Mouse (Mus musculus) forebrain, embryonic 12.5 days (tissue): ENCODE measurements around the gene Gbp2b. TPM values are rescaled to one million over a fixed set of nuclear protein-coding genes. Genes with fewer than 3 reads are reported as not detected.
A peak's percentile ranks its signal among the peaks of the same experiment; 100 is the strongest.

Experiments
- ATAC-seq: fragments of 200-750 bp; cut with Nextera tagmentation; 2 replicates; pipeline ENCODE4 v1.8.0; 2017; ENCODE audit warnings: moderate TSS enrichment; ENCODE audit not compliant: low FRiP score
- H3K27ac ChIP-seq: fragments of 300-500 bp; sonication (generic); 2 replicates; pipeline ENCODE4 v1.5.1; 2016; ENCODE audit warnings: mild to moderate bottlenecking
- H3K27me3 ChIP-seq: fragments of 300-500 bp; sonication (generic); 2 replicates; pipeline ENCODE4 v1.6.1; 2016; ENCODE audit warnings: mild to moderate bottlenecking
- H3K36me3 ChIP-seq: fragments of 300-500 bp; sonication (generic); replicated peaks from 2 replicates; pipeline ENCODE4 v1.6.1; 2016; ENCODE audit warnings: mild to moderate bottlenecking
- H3K4me1 ChIP-seq: fragments of 300-500 bp; sonication (generic); 2 replicates; pipeline ENCODE4 v1.6.1; 2016
- H3K4me2 ChIP-seq: fragments of 300-500 bp; sonication (generic); 2 replicates; pipeline ENCODE4 v1.6.1; 2016; ENCODE audit warnings: mild to moderate bottlenecking, moderate library complexity
- H3K4me3 ChIP-seq: fragments of 300-500 bp; sonication (generic); replicated peaks from 2 replicates; pipeline ENCODE4 v1.5.1; 2016; ENCODE audit warnings: mild to moderate bottlenecking
- H3K9ac ChIP-seq: fragments of 300-500 bp; sonication (generic); 2 replicates; pipeline ENCODE4 v1.6.1; 2016; ENCODE audit warnings: mild to moderate bottlenecking
- H3K9me3 ChIP-seq: fragments of 300-500 bp; sonication (generic); 2 replicates; pipeline ENCODE4 v1.6.1; 2016
- WGBS: fragments of 180-500 bp; shearing (Covaris S2); methylation state at CpG from one replicate; pipeline ENCODE4 v1.1.7; 2016; 5-methylcytosine and 5-hydroxymethylcytosine counted together
- polyA plus RNA-seq: library from polyadenylated mRNA; unstranded; fragments of >200 nt; fragmentation: Nextera tagmentation; extraction: Ambion mirVana; gene quantifications from 2 replicates; pipeline ENCODE4 v1.2.1, GENCODE M21; 2016

The Gbp2b gene
- polyA plus RNA-seq, 1 experiment from 2014 or later = not detected

DNA sequence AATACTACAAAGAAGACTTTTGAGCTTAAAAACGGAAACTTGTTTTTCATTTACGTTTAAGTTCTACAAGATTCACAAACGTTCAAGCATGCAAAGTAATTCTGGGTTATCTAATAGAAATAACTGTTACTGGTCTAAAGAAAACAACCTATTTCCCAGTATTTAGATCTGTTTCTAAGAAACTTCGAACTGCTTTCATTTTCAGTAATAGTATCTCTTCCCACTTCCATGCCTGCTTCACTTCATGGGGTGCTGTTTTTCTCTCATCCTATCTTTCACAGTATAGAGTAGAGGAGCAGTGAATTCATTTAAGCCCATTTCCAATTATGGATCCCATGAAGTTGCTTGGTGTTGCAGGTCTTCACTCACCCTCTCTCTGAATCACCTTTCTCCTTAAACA is 16.3 kb upstream of the Gbp2b start:
- H3K36me3 ChIP-seq = no peaks in the 10 kb centered on the region
- no peaks in the 10 kb centered on the region for H3K9me3 ChIP-seq
- no peak overlapping the region for H3K4me2 ChIP-seq
- no peaks in the 10 kb centered on the region for H3K4me1 ChIP-seq
- no peak for ATAC-seq
- no peaks in the 10 kb centered on the region for H3K27me3 ChIP-seq
- 89% methylated on average over 4 of the region's 4 CpGs for WGBS
- no peak overlapping the region for H3K9ac ChIP-seq
- no peak overlapping the region for H3K27ac ChIP-seq
- no peak overlapping the region for H3K4me3 ChIP-seq

DNA sequence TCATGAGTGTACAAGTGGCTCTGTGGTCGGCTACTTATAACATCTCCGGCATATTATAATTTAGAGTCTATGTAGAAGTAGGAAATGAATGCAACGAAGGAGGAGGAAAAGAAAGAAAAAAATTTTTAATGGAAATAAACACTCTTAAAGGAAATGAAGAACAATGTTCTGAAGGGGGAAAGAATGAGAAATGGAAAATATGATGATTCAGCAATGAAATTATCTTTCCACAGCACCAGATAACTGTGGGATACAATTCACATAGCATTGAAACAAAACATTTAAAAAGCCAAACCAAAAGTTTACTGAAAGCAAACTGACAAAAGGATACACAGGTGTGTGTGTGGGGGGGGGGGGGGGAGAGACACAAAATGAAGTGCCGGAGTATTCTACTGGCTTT is 11.6 kb upstream of the Gbp2b start:
- Histone ChIP-seq H3K27me3 (no peaks in the 10 kb centered on the region), H3K9me3 (no peaks in the 10 kb centered on the region), H3K9ac (no peak overlapping the region), H3K36me3 (no peaks in the 10 kb centered on the region), H3K4me2 (no peak overlapping the region), H3K4me3 (no peak overlapping the region), H3K4me1 (no peaks in the 10 kb centered on the region), H3K27ac (no peak overlapping the region)
- 90% methylated on average over 4 of the region's 4 CpGs for WGBS
- ATAC-seq = no peak

DNA sequence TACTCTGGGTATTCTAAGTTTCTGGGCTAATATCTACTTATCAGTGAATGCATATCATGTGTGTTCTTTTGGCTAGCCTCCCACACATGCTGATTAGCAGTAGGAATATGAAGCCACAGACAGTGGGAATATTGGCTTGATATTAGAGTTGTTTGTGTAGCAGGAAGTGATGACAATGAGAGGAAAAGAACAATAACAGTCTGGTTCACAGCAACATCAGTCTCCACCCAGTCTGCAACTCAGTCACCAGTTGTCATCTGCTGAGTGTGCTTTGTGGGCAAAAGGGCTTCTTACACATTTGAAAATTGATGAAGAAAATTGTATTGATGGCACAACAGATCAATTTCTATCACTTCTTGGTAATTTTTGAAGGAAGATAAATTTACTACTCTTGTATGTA is 7.3 kb upstream of the Gbp2b start:
- Histone ChIP-seq H3K9ac (no peak overlapping the region), H3K36me3 (no peaks in the 10 kb centered on the region), H3K4me3 (no peak overlapping the region), H3K4me2 (no peak overlapping the region), H3K27ac (no peak overlapping the region), H3K9me3 (no peaks in the 10 kb centered on the region), H3K27me3 (no peaks in the 10 kb centered on the region), H3K4me1 (no peaks in the 10 kb centered on the region)
- no peak for ATAC-seq

DNA sequence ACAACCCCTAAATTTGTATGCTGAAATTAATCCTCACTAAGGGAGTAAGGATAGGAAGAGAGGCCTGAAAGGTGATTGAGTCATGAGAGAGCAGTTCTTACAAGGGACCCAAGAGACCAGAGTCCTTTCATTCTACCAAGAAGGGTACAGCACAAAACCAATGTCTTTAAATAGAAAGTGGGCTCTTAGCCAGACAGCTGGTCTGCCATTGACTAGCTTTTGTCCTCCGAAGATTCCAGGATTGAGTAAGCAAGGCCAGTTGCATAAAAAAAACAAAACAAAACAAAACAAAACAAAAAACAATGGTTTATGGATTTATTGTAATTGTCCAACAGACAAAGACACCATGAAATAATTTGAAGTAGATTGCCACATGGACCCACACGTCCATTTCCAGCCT is 5.8 kb upstream of the Gbp2b start:
- no peaks in the 10 kb centered on the region for H3K4me1 ChIP-seq
- H3K9ac ChIP-seq = no peak overlapping the region
- WGBS = 75% methylated on average over 2 of the region's 2 CpGs
- no peaks in the 10 kb centered on the region for H3K27me3 ChIP-seq
- no peak for ATAC-seq
- H3K9me3 ChIP-seq = no peaks in the 10 kb centered on the region
- H3K4me3 ChIP-seq = no peak overlapping the region
- no peaks in the 10 kb centered on the region for H3K36me3 ChIP-seq
- H3K4me2 ChIP-seq = no peak overlapping the region
- H3K27ac ChIP-seq = no peak overlapping the region

DNA sequence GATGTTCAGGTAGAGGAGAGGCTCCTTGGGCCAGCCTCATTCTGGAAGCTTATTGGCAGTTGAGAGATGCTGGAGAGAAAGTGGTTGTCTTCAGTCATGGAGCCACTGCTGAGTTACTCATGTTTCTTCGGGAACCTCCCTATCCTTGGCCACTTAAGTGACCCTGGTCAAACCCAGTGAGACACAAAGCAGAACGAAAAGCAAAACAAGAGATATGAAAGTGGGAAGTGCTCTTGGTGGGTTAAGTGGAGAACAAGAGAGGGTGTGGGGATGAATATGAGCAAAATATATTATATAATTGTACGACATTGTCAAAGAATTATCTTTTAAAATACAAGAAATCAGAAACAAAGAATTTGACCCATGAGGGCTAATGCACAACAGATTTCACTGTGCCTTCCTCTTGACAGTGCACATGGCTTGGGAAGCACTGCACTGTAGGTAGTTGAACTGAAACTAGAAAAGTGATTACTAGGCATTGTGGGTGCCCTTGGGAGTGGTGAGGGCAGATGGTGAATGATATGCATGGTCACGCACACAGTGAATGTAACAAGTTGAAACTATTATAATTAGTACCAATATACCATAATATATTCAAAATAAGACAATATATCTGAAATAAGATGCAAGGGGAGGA is 4.1 kb upstream of the Gbp2b start:
- no peak overlapping the region for H3K9ac ChIP-seq
- H3K4me2 ChIP-seq = no peak overlapping the region
- H3K9me3 ChIP-seq = no peaks in the 10 kb centered on the region
- H3K27me3 ChIP-seq = no peaks in the 10 kb centered on the region
- H3K4me1 ChIP-seq = no peaks in the 10 kb centered on the region
- WGBS = 87% methylated on average over 4 of the region's 4 CpGs
- H3K4me3 ChIP-seq = no peak overlapping the region
- H3K36me3 ChIP-seq = no peaks in the 10 kb centered on the region
- H3K27ac ChIP-seq = no peak overlapping the region
- ATAC-seq = no peak

DNA sequence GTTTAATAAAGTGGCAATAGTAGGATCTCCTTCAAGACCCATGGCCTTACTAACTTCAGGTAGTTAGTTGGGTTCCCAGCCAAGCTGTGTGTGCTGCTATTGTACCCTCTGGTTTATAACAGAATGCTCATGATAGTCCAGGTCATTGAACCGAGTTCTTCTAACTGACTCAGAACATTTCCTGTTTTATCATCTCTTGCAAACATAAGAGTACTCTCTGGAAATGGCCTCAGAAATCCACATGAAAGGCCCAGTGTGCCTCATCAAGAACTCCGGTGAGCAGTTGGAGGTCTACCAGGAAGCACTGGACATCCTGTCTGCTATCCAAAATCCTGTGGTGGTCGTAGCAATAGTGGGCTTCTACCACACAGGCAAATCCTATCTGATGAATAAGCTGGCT is 3.3 kb downstream of the Gbp2b start:
- Histone ChIP-seq H3K4me3 (no peak overlapping the region), H3K27ac (no peak overlapping the region), H3K4me1 (no peaks in the 10 kb centered on the region), H3K36me3 (no peaks in the 10 kb centered on the region), H3K9me3 (no peaks in the 10 kb centered on the region), H3K4me2 (no peak overlapping the region), H3K27me3 (no peaks in the 10 kb centered on the region), H3K9ac (no peak overlapping the region)
- ATAC-seq = no peak
- 88% methylated on average over 3 of the region's 3 CpGs for WGBS

DNA sequence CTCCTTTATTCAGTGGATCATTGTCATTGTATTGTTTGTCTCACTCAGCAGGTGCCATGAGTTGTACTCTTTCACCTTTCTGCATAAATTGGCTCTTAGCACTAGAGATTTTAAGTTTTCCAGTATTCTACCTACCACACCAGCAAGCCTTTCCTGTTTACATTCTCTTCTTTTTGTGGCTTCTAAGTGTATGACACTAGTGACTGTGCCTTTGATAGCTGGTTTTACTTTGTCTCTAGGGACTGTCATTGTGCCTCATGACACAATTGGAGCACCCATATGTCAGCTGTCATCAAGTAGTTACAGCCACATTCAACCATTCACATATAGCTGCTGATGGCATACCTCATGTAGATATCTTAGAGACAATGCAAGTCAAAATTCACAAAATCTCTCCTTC is 7.0 kb downstream of the Gbp2b start:
- no peak overlapping the region for H3K4me2 ChIP-seq
- H3K9me3 ChIP-seq = no peaks in the 10 kb centered on the region
- no peak for ATAC-seq
- H3K4me1 ChIP-seq = no peaks in the 10 kb centered on the region
- H3K27me3 ChIP-seq = no peaks in the 10 kb centered on the region
- no peak overlapping the region for H3K4me3 ChIP-seq
- H3K27ac ChIP-seq = no peak overlapping the region
- no peak overlapping the region for H3K9ac ChIP-seq
- H3K36me3 ChIP-seq = no peaks in the 10 kb centered on the region

DNA sequence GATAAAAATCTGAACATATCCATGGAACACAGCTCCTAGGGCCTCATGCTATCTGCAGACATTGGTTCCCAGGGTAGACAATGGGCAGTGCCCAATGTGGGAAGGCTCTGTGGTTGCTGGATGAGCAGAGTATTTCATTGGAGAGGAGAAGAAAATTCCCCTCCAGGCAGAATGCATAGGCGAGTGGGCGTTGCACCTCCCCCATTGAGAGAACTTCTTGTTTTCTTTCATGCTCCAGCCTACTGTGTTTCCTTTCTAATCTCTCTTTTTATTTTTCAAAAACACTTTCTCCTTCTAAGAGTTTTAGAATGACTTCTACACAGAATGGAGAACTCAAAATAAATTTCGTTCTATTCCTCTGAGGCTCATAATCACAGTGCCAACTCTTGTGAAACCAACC is 24.0 kb downstream of the Gbp2b start:
- Histone ChIP-seq H3K27me3 (no peaks in the 10 kb centered on the region), H3K27ac (no peak overlapping the region), H3K4me2 (no peak overlapping the region), H3K4me1 (no peaks in the 10 kb centered on the region), H3K9ac (no peak overlapping the region), H3K36me3 (no peaks in the 10 kb centered on the region), H3K4me3 (no peak overlapping the region), H3K9me3 (no peaks in the 10 kb centered on the region)
- no peak for ATAC-seq
- WGBS = 73% methylated on average over 3 of the region's 3 CpGs

DNA sequence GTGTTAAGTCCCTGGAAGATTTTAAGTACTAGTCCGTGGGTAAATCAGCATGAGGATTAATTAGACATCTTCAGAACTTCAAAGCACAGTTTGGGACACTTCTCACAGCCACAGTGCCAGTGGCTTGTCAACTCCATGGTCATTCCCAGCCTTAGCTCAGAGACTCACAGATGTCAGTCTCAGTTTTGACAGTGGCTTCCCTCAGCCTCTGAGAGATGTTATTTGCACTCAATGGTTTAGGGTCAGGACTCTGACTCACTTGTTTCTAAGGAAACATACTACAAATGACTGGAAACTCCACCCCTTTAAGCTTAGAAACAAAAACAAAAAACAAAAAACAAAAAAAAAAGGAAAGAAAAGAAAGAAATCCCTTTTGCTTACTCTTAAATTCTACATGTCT is 25.0 kb downstream of the Gbp2b start:
- no peak overlapping the region for H3K4me3 ChIP-seq
- no peaks in the 10 kb centered on the region for H3K4me1 ChIP-seq
- no peak overlapping the region for H3K9ac ChIP-seq
- ATAC-seq = no peak
- H3K36me3 ChIP-seq = no peaks in the 10 kb centered on the region
- no peaks in the 10 kb centered on the region for H3K27me3 ChIP-seq
- WGBS = 19% methylated on average over 1 of the region's 1 CpGs
- no peak overlapping the region for H3K4me2 ChIP-seq
- no peaks in the 10 kb centered on the region for H3K9me3 ChIP-seq
- no peak overlapping the region for H3K27ac ChIP-seq

DNA sequence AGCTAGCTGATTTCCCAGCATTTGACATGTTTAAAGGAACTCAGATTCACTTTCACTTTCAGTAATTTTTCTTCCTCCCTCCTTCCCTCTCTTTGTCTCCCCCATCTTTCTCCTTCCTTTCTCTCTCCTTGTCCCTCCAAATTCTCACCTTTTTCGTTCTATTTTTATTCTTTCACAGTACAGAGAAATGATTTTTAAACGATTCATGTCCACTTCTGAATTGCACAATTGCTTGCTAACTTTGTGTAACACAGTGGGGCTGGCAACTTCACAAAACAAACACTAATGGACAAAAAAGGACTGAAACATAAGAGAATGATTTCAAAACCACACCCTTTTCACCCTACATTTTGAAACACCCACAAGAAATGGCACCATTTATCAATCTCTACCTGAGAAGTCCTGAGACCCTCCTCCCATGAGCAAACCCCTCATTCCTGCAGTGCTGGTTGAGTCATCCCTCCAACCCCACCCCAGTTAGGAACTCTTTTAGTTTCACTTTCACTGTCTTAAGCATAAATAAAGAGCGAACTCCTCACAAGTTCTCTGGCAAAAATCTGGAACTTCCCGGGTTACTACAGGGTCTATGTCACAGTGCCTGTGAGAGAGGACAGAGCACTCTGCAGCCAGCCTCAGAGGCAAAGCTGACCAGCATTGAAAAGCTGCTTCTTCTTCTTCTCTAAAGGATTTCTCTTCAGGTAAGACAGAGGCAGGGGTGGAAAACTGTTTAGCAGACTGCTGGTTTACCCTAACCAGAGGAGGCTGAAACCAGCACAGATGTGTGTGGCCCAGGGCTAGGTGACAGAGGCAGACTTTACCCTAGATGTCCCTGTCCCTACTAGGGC is 25.7 kb downstream of the Gbp2b start, which contains the start of gene Gbp2:
TSS of gene Gbp2 (plus strand) at position 492 of the 845 bp plus-strand sequence.
- no peaks in the 10 kb centered on the region for H3K9me3 ChIP-seq
- H3K27ac ChIP-seq = no peak within 1 kb of the TSS
- no peaks in the 10 kb centered on the region for H3K4me1 ChIP-seq
- no peak within 1 kb of the TSS for H3K4me3 ChIP-seq
- ATAC-seq = no peak
- H3K9ac ChIP-seq = no peak within 1 kb of the TSS
- 74% methylated on average over 4 of the region's 4 CpGs for WGBS
- H3K27me3 ChIP-seq = no peaks in the 10 kb centered on the region
- no peaks in the 10 kb centered on the region for H3K36me3 ChIP-seq
- no peak within 1 kb of the TSS for H3K4me2 ChIP-seq

DNA sequence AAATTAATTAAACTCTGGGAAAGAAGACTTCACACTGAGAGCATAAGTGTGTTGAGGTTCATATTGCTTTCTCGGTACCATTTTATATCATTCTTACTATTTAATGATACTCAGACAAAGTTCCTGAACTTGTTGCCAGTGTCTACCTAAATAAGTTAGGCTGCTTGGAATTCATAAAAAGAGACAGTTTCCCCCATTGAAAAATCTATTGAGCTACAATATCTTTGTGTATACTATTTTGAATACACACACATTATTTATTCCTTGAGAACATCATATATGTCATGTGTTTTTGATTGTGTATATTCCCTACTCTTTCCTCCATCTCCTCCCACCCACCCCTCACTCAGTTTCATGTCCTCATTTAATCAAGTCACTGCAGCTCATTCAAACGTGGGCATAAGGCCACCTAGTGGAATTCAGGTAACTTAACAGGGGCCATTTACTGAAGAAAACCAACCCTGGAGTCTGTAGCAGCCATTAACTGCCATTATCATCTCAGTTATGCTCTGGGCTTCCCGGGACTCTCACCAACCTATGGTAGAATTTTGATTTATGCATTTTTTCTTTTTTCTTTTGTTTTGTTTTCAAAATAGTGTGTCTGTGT is 26.4 kb downstream of the Gbp2b start:
- ATAC-seq = no peak
- 58% methylated on average over 3 of the region's 3 CpGs for WGBS
- Histone ChIP-seq H3K4me1 (no peaks in the 10 kb centered on the region), H3K27me3 (no peaks in the 10 kb centered on the region), H3K4me3 (no peak overlapping the region), H3K36me3 (no peaks in the 10 kb centered on the region), H3K9me3 (no peaks in the 10 kb centered on the region), H3K27ac (no peak overlapping the region), H3K4me2 (no peak overlapping the region), H3K9ac (no peak overlapping the region)

DNA sequence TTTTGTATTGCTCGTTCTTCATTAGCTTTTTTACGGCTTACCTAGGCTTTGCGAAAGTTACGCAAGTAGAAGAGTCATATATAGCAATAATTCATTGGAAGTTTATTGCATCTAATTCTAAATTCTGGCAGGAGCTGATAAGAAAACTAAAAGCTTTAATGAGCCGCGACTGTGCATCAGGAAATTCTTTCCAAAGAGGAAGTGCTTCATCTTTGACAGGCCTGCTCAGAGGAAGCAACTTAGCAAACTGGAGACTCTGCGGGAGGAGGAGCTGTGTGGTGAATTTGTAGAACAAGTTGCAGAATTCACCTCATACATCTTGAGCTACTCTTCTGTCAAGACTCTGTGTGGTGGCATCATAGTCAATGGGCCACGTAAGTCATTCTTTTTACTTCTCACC is 35.7 kb downstream of the Gbp2b start:
- Histone ChIP-seq H3K4me3 (no peak overlapping the region), H3K4me2 (no peak overlapping the region), H3K9me3 (no peaks in the 10 kb centered on the region), H3K36me3 (no peaks in the 10 kb centered on the region), H3K27ac (no peak overlapping the region), H3K4me1 (no peaks in the 10 kb centered on the region), H3K9ac (no peak overlapping the region), H3K27me3 (no peaks in the 10 kb centered on the region)
- WGBS = 94% methylated on average over 8 of the region's 8 CpGs
- no peak for ATAC-seq

DNA sequence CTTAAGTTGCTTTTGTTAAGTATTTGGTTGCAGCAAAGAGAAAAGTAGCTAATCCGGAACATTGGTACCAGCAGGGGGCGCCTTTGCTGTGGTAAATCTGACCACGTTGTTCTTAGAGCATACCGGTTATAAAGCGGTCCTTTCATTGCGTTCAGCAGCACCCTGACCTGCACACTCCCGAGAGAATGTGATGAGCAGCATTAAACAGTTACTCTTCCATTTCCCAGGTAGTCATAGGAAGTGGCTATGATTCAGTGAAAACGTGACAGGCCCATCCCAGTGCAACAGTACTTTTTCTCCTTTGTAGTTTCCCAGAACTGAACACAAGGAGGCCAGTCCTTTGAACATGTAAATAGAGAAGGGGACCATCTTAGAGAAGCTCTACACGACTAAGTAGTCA is 45.6 kb downstream of the Gbp2b start:
- H3K4me2 ChIP-seq = peak overlapping the region; percentile 25; the same call in 1 of the 2 replicates
- H3K9me3 ChIP-seq = no peaks in the 10 kb centered on the region
- H3K27me3 ChIP-seq = no peaks in the 10 kb centered on the region
- no peaks in the 10 kb centered on the region for H3K36me3 ChIP-seq
- H3K4me1 ChIP-seq = peaks cover 5% of the 10 kb centered on the region; the same call in 1 of the 2 replicates
- ATAC-seq = peak; percentile 60; the same call in 1 of the 2 replicates
- no peak overlapping the region for H3K27ac ChIP-seq
- no peak overlapping the region for H3K4me3 ChIP-seq
- H3K9ac ChIP-seq = no peak overlapping the region
- 6% methylated on average over 9 of the region's 9 CpGs for WGBS
